Mouse (Mus musculus) heart, embryonic 11.5 days (tissue): Measurements from ENCODE around the gene Trim43a. TPM values are rescaled to one million over a fixed set of nuclear protein-coding genes. Genes with fewer than 3 reads are reported as not detected.
"Not testable (repeated sequence)": the region's sequence is repeated elsewhere in the genome, so short reads cannot be mapped to it uniquely, and the experiment has no call there.

Source experiments
- ATAC-seq: fragments of 200-750 bp; cut with Nextera tagmentation; replicated peaks from 2 replicates; pipeline ENCODE4 v1.8.0; 2017; ENCODE audit warnings: moderate library complexity; ENCODE audit not compliant: insufficient number of reproducible peaks, low FRiP score, low TSS enrichment
- H3K27ac ChIP-seq: fragments of 300-500 bp; sonication (generic); 2 replicates; pipeline ENCODE4 v1.5.1; 2014; ENCODE audit warnings: mild to moderate bottlenecking, low read depth, low read length
- H3K27me3 ChIP-seq: fragments of 300-500 bp; sonication (generic); 2 replicates; pipeline ENCODE4 v1.6.1; 2014; ENCODE audit warnings: mild to moderate bottlenecking, low read length, mixed read lengths; ENCODE audit not compliant: control insufficient read depth, insufficient read depth
- H3K36me3 ChIP-seq: fragments of 300-500 bp; sonication (generic); 2 replicates; pipeline ENCODE4 v1.6.1; 2014; ENCODE audit warnings: mild to moderate bottlenecking, low read length, moderate library complexity, mixed read lengths; ENCODE audit not compliant: control insufficient read depth, insufficient read depth
- H3K4me1 ChIP-seq: fragments of 300-500 bp; sonication (generic); 2 replicates; pipeline ENCODE4 v1.6.1; 2014; ENCODE audit warnings: low read length; ENCODE audit not compliant: control insufficient read depth, insufficient read depth
- H3K4me2 ChIP-seq: fragments of 300-500 bp; sonication (generic); 2 replicates; pipeline ENCODE4 v1.6.1; 2014; ENCODE audit warnings: mild to moderate bottlenecking, moderate library complexity
- H3K4me3 ChIP-seq: fragments of 300-500 bp; sonication (generic); 2 replicates; pipeline ENCODE4 v1.5.1; 2014; ENCODE audit warnings: low read depth, low read length
- H3K9ac ChIP-seq: fragments of 300-500 bp; sonication (generic); 2 replicates; pipeline ENCODE4 v1.6.1; 2014; ENCODE audit warnings: mild to moderate bottlenecking, low read depth, low read length, moderate library complexity
- H3K9me3 ChIP-seq: fragments of 300-500 bp; sonication (generic); replicated peaks from 2 replicates; pipeline ENCODE4 v1.6.1; 2016; ENCODE audit warnings: low read length; ENCODE audit not compliant: control insufficient read depth
- WGBS: fragments of 180-500 bp; shearing (Covaris S2); extraction: QIAGEN DNeasy Blood & Tissue Kit; methylation state at CpG from one replicate; pipeline ENCODE4 v1.1.7; 2014; ENCODE audit not compliant: insufficient replicate concordance; 5-methylcytosine and 5-hydroxymethylcytosine counted together
- polyA plus RNA-seq: library from polyadenylated mRNA; unstranded; fragments of >200 nt; fragmentation: Nextera tagmentation; extraction: Ambion mirVana; gene quantifications from 2 replicates; pipeline ENCODE4 v1.2.1, GENCODE M21; 2014

Trim43a gene
- polyA plus RNA-seq, 1 experiment from 2014 or later, result 0.26 TPM

GRCm38 (mm10) chr9:88625803-88626514, 45.3 kb downstream of the Trim43a start:
- H3K9ac ChIP-seq, H3K9me3 ChIP-seq, H3K4me2 ChIP-seq, H3K36me3 ChIP-seq, ATAC-seq, H3K4me1 ChIP-seq, H3K27ac ChIP-seq, H3K4me3 ChIP-seq, H3K27me3 ChIP-seq: not testable (repeated sequence)
- 73% methylated on average over 13 of the region's 20 CpGs for WGBS

- H3K4me1 ChIP-seq, ATAC-seq, H3K9ac ChIP-seq, H3K36me3 ChIP-seq, H3K27ac ChIP-seq, H3K4me3 ChIP-seq, H3K27me3 ChIP-seq, H3K4me2 ChIP-seq, H3K9me3 ChIP-seq: not testable (repeated sequence)
- 88% methylated on average over 1 of the region's 1 CpGs for WGBS
Measured at GRCm38 (mm10) chr9:88638125-88638524, 57.4 kb downstream of the Trim43a start.

Other genes with a start within 250 kb of the Trim43a start
- 28.3 and 28.9 TPM in 2 replicates for gene Snx14, start 141.9 kb upstream of the Trim43a start, polyA plus RNA-seq
- gene Gm20537, start 124.3 kb upstream of the Trim43a start, polyA plus RNA-seq, result 0.55 and 1.0 TPM in 2 replicates
- gene Syncrip, start 98.3 kb upstream of the Trim43a start, polyA plus RNA-seq, result 65.3 and 70.1 TPM in 2 replicates
- gene Zfp949, start 32.9 kb upstream of the Trim43a start, polyA plus RNA-seq, result 5.9 and 7.8 TPM in 2 replicates
- gene Mthfsl, start 139.4 kb downstream of the Trim43a start, polyA plus RNA-seq, result 21.0 and 22.9 TPM in 2 replicates
- gene Bcl2a1d, start 151.0 kb downstream of the Trim43a start, polyA plus RNA-seq, result not detected in 2 replicates